ENCODE assay signal across 13 mouse cellular contexts in genomic region chr2:107968526-107968925, GRCm38 (mm10).
DNase-seq lines count a peak whose midpoint lies in the region; ATAC-seq and TF ChIP-seq lines count a peak whose summit lies in the region.
"Had no signal": no experiment of that assay in that cellular context is flagged by ENCODE, and none has a peak within 500 bp of the region (broad histone marks: within the 10 kb centered on the region; RNA-seq: fewer than 3 reads in every experiment).

No protein-coding gene starts in this region.

- WGBS in forebrain, postnatal 0 days, result 42% methylated on average over 2 of the region's 2 CpGs
- WGBS in forebrain, embryonic 15.5 days, result 32% methylated on average over 2 of the region's 2 CpGs
- WGBS in liver, adult 2 months, result 61% methylated on average over 2 of the region's 2 CpGs
- WGBS in midbrain, postnatal 0 days, result 72% methylated on average over 2 of the region's 2 CpGs

- peak; percentile 71 for DNase-seq in forebrain, postnatal 0 days
- DNase-seq in liver, adult 2 months (ENCODE audit: extremely low read depth, low read depth, low spot score), result peak; percentile 73
- no peak for DNase-seq in liver
- DNase-seq in brain, embryonic 14.5 days (ENCODE audit: low read depth), result peak; percentile 63
- peak; percentile 56 for DNase-seq in midbrain, postnatal 0 days (ENCODE audit: low spot score)
- DNase-seq in kidney, adult 8-10 months, result no peak
- DNase-seq in cerebellum, postnatal 25 days, result no peak
- DNase-seq: heart, adult 2 months; lung, postnatal 14 days had no signal

- TF ChIP-seq CTCF in forebrain, postnatal 0 days (IDR thresholded peaks at IDR 0.05; ENCODE audit: low read depth), result peak; percentile 76
- peak; percentile 21; the same call in 1 of the 2 replicates for TF ChIP-seq CTCF in liver, adult 2 months (IDR thresholded peaks at IDR 0.05; ENCODE audit: low read depth, low read length)
- TF ChIP-seq CTCF in brain, embryonic 14.5 days (IDR thresholded peaks at IDR 0.05; ENCODE audit: borderline replicate concordance, extremely low read depth, insufficient read depth, insufficient read length), result peak; percentile 39; the same call in 1 of the 2 replicates
- peak; percentile 82 for TF ChIP-seq CTCF in midbrain, postnatal 0 days (IDR thresholded peaks at IDR 0.05)

- H3K4me3 ChIP-seq in forebrain, postnatal 0 days (ENCODE audit: low read depth, low read length), result no peak overlapping the region
- H3K4me3 ChIP-seq in forebrain, embryonic 15.5 days, result no peak overlapping the region
- H3K4me3 ChIP-seq in liver, adult 2 months (ENCODE audit: insufficient read depth, low read depth, low read length), result no peak overlapping the region
- no peak overlapping the region for H3K4me3 ChIP-seq in midbrain, postnatal 0 days (ENCODE audit: low read depth, low read length)
- H3K4me3 ChIP-seq: forebrain, embryonic 13.5 days; heart, adult 2 months; limb, embryonic 12.5 days; myocyte had no signal

- H3K27me3 ChIP-seq in forebrain, postnatal 0 days (ENCODE audit: insufficient read depth, low read length), result no peaks in the 10 kb centered on the region
- H3K27me3 ChIP-seq in forebrain, embryonic 15.5 days, result no peaks in the 10 kb centered on the region
- no peaks in the 10 kb centered on the region for H3K27me3 ChIP-seq in liver, adult 2 months (ENCODE audit: control insufficient read depth, insufficient read depth, low read length)
- H3K27me3 ChIP-seq in midbrain, postnatal 0 days (ENCODE audit: insufficient read depth, low read length), result no peaks in the 10 kb centered on the region
- H3K27me3 ChIP-seq: forebrain, embryonic 13.5 days; limb, embryonic 12.5 days had no signal

- no peak overlapping the region for H3K9ac ChIP-seq in forebrain, postnatal 0 days
- H3K9ac ChIP-seq in forebrain, embryonic 15.5 days (replicated peaks), result no peak overlapping the region
- no peak overlapping the region for H3K9ac ChIP-seq in liver, adult 2 months (ENCODE audit: low read depth, low read length)
- H3K9ac ChIP-seq in midbrain, postnatal 0 days (replicated peaks; ENCODE audit: low read length, poor library complexity, severe bottlenecking), result no peak overlapping the region
- H3K9ac ChIP-seq: forebrain, embryonic 13.5 days; limb, embryonic 12.5 days had no signal

- 0 out of 2 replicates have a peak, but pooled peaks have one; percentile 30 for ATAC-seq in forebrain, postnatal 0 days
- ATAC-seq in forebrain, embryonic 15.5 days (replicated peaks), result no peak
- ATAC-seq in midbrain, postnatal 0 days (ENCODE audit: low FRiP score), result no peak
- ATAC-seq: forebrain, embryonic 13.5 days had no signal

- H3K79me2 ChIP-seq in liver, adult 2 months (ENCODE audit: control insufficient read depth, insufficient read depth, low read length), result no peaks in the 10 kb centered on the region

- H3K4me1 ChIP-seq in forebrain, postnatal 0 days (ENCODE audit: insufficient read depth), result peaks cover 10% of the 10 kb centered on the region
- H3K4me1 ChIP-seq in forebrain, embryonic 15.5 days, result peaks cover 14% of the 10 kb centered on the region
- H3K4me1 ChIP-seq in liver, adult 2 months (ENCODE audit: control insufficient read depth, insufficient read depth, low read length), result peaks cover 7% of the 10 kb centered on the region
- no peaks in the 10 kb centered on the region for H3K4me1 ChIP-seq in midbrain, postnatal 0 days (ENCODE audit: insufficient read depth, low read length)
- H3K4me1 ChIP-seq: limb, embryonic 12.5 days had no signal

- TF ChIP-seq POLR2A in liver, adult 2 months (IDR thresholded peaks at IDR 0.05; ENCODE audit: extremely low read depth, insufficient read depth, low read length), result no peak
- TF ChIP-seq POLR2A in brain, embryonic 14.5 days (IDR thresholded peaks at IDR 0.05; ENCODE audit: borderline replicate concordance, extremely low read depth, insufficient read depth, insufficient read length, poor library complexity, severe bottlenecking), result no peak

- H3K36me3 ChIP-seq in forebrain, postnatal 0 days (ENCODE audit: insufficient read depth), result no peaks in the 10 kb centered on the region
- H3K36me3 ChIP-seq in forebrain, embryonic 15.5 days, result no peaks in the 10 kb centered on the region
- H3K36me3 ChIP-seq in liver, adult 2 months (ENCODE audit: control insufficient read depth, insufficient read depth, low read length), result no peaks in the 10 kb centered on the region
- no peaks in the 10 kb centered on the region for H3K36me3 ChIP-seq in midbrain, postnatal 0 days (ENCODE audit: insufficient read depth, low read length)
- H3K36me3 ChIP-seq: limb, embryonic 12.5 days had no signal

- H3K9me3 ChIP-seq in forebrain, postnatal 0 days (ENCODE audit: low read length), result no peaks in the 10 kb centered on the region
- no peaks in the 10 kb centered on the region for H3K9me3 ChIP-seq in forebrain, embryonic 15.5 days
- H3K9me3 ChIP-seq in midbrain, postnatal 0 days (ENCODE audit: low read length), result no peaks in the 10 kb centered on the region
- H3K9me3 ChIP-seq: forebrain, embryonic 13.5 days; limb, embryonic 12.5 days had no signal

- no peak overlapping the region for H3K4me2 ChIP-seq in forebrain, postnatal 0 days (ENCODE audit: low read depth)
- no peak overlapping the region for H3K4me2 ChIP-seq in forebrain, embryonic 15.5 days (replicated peaks)
- H3K4me2 ChIP-seq in midbrain, postnatal 0 days (ENCODE audit: low read depth, low read length, poor library complexity, severe bottlenecking), result no peak overlapping the region
- H3K4me2 ChIP-seq: forebrain, embryonic 13.5 days; limb, embryonic 12.5 days had no signal

- no peak overlapping the region for H3K27ac ChIP-seq in forebrain, postnatal 0 days (ENCODE audit: low read depth, low read length)
- no peak overlapping the region for H3K27ac ChIP-seq in forebrain, embryonic 15.5 days (replicated peaks)
- H3K27ac ChIP-seq in liver, adult 2 months (replicated peaks; ENCODE audit: insufficient read depth, low read depth, low read length), result no peak overlapping the region
- no peak overlapping the region for H3K27ac ChIP-seq in midbrain, postnatal 0 days (ENCODE audit: low read depth, low read length)
- H3K27ac ChIP-seq: forebrain, embryonic 13.5 days; heart, adult 2 months; limb, embryonic 12.5 days had no signal

Comparison
In these comparisons a context has a peak if more than half of its experiments do, and no peak if none do; other contexts are left out.
1. DNase-seq: peak in forebrain, postnatal 0 days (single experiment), liver, adult 2 months (single experiment), brain, embryonic 14.5 days (single experiment) and midbrain, postnatal 0 days (single experiment); none in liver (single experiment), kidney, adult 8-10 months (0 of 2) and cerebellum, postnatal 25 days (0 of 2).
2. CTCF ChIP-seq: peak in every context shown above with its lines; median percentile 82 in midbrain, postnatal 0 days; 76 in forebrain, postnatal 0 days; 39 in brain, embryonic 14.5 days; 21 in liver, adult 2 months.